Mouse (Mus musculus): ENCODE results near the gene Slc10a4.
"Not testable (repeated sequence)": the region's sequence is repeated elsewhere in the genome, so short reads cannot be mapped to it uniquely, and the experiment has no call there.

Gene Slc10a4

GRCm38 (mm10) chr5:73006784-73007581 is at the start of gene Slc10a4:
Gene Slc10a4 (plus strand): TSS chr5:73006883.
- no peak for DNase-seq

- no peak for DNase-seq
Measured at GRCm38 (mm10) chr5:72957281-72957680, 49.4 kb upstream of the Slc10a4 start.

GRCm38 (mm10) chr5:72960096-72960495 is 46.6 kb upstream of the Slc10a4 start:
- DNase-seq = no peak

- DNase-seq = no peak
Measured at GRCm38 (mm10) chr5:72965706-72966105, 41.0 kb upstream of the Slc10a4 start.

GRCm38 (mm10) chr5:72972435-72972834 is 34.2 kb upstream of the Slc10a4 start:
- no peak for DNase-seq

GRCm38 (mm10) chr5:72972934-72973333 is 33.7 kb upstream of the Slc10a4 start:
- no peak for DNase-seq

- DNase-seq = no peak
Measured at GRCm38 (mm10) chr5:72974602-72975001, 32.1 kb upstream of the Slc10a4 start, which contains the start of gene Gm10135. Gene Gm10135 (minus strand): TSS chr5:72974702.

- DNase-seq = no peak
Measured at GRCm38 (mm10) chr5:72975996-72976395, 30.7 kb upstream of the Slc10a4 start.

- no peak for DNase-seq
Measured at GRCm38 (mm10) chr5:72976539-72976938, 30.1 kb upstream of the Slc10a4 start.

GRCm38 (mm10) chr5:72984091-72984490 is 22.6 kb upstream of the Slc10a4 start:
- DNase-seq = no peak

GRCm38 (mm10) chr5:72987786-72988185 is 18.9 kb upstream of the Slc10a4 start:
- no peak for DNase-seq

GRCm38 (mm10) chr5:72989756-72990155 is 16.9 kb upstream of the Slc10a4 start:
- DNase-seq = no peak

- no peak for DNase-seq
Measured at GRCm38 (mm10) chr5:72992474-72992873, 14.2 kb upstream of the Slc10a4 start.

- no peak for DNase-seq
Measured at GRCm38 (mm10) chr5:72994424-72994823, 12.3 kb upstream of the Slc10a4 start.

- DNase-seq = no peak
Measured at GRCm38 (mm10) chr5:72994928-72995327, 11.8 kb upstream of the Slc10a4 start.

- DNase-seq = no peak
Measured at GRCm38 (mm10) chr5:72995379-72995778, 11.3 kb upstream of the Slc10a4 start.

- not testable (repeated sequence) for DNase-seq
Measured at GRCm38 (mm10) chr5:72998546-72998945, 8.1 kb upstream of the Slc10a4 start.

GRCm38 (mm10) chr5:73004046-73004445 is 2.6 kb upstream of the Slc10a4 start:
- DNase-seq = no peak

GRCm38 (mm10) chr5:73007582-73007959 is 888 bp downstream of the Slc10a4 start:
- DNase-seq = no peak

- not testable (repeated sequence) for DNase-seq
Measured at GRCm38 (mm10) chr5:73008230-73008629, 1.5 kb downstream of the Slc10a4 start.

- DNase-seq = not testable (repeated sequence)
Measured at GRCm38 (mm10) chr5:73011806-73012205, 5.1 kb downstream of the Slc10a4 start.

GRCm38 (mm10) chr5:73012884-73013610 is 6.4 kb downstream of the Slc10a4 start:
- not testable (repeated sequence) for DNase-seq

- not testable (repeated sequence) for DNase-seq
Measured at GRCm38 (mm10) chr5:73013611-73014287, 7.1 kb downstream of the Slc10a4 start.

All from right cerebral cortex, postnatal 14 days (tissue).